Mouse (Mus musculus) right cerebral cortex, postnatal 4 days (tissue): ENCODE measurements at regions not wholly inside any gene's neighbourhood (a gene's known extent, or its start where the extent isn't known, plus 50 kb on each side); places are given as distances from the start of the nearest gene placed in this dataset.
A peak's percentile ranks its signal among the peaks of the same experiment; 100 is the strongest.

Experiments
- DNase-seq: peaks from one replicate; pipeline ENCODE4 v3.0.0-alpha.2; 2022

GRCm38 (mm10) chr15:87102211-87102610 is 441.9 kb upstream of the Fam19a5 start:
- no peak for DNase-seq

DNA sequence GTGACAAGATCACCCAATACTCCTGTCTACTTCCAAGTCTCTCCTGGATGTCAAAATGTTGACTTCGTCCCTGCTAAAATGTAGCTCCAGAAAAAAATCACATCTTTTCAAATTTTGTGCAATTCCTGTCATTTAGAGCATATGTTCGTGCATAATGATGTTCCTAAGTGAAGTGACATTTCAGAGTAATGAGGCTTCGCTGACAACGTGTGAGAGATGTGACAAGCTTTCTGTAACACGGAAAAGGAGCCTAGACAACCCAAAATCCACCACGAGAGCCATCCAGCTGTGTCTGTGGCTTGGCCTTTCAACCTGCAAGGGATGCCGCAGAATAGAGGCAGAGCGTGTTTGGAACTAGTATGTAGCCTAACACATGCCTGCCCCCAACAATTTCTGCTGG is 438.1 kb upstream of the Fam19a5 start:
- no peak for DNase-seq

DNA sequence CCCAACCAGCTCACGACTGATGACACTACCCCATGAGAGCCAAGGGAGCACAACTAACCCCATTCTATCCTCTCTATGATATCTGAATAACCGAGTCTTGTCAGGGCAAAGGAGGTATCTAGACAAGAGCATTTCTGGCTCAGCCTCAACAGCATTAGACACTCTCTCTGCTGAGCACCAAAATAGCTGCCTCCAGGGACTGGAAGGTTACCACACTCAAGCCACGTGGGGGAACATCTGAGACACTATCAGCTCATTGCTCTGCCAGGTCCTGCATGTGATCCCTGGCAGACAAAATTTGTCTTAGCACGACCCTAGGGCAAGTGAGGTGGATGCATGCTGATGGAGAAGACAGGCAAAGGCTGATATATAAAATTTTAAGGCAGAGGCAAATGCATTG is 436.4 kb upstream of the Fam19a5 start:
- DNase-seq = no peak

DNA sequence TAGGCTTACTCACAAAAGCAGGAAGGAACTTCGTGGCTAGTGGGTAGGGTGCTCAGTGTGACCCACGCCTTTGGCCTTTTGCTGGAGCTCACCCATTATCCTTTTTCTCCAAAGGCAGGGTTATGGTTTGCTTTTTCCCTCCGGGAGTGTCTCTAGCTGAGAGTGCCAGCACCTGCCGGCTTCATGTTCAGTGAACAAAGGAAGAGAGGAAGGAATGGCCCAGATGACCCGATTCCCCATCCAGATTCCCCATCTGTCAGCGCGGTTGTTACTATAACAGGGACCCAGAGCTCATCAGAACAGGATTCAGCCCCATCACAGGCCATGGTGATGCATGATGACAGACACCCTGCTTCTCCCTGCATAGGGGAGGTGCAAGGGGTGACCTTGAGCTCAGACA is 435.7 kb upstream of the Fam19a5 start:
- DNase-seq = no peak

DNA sequence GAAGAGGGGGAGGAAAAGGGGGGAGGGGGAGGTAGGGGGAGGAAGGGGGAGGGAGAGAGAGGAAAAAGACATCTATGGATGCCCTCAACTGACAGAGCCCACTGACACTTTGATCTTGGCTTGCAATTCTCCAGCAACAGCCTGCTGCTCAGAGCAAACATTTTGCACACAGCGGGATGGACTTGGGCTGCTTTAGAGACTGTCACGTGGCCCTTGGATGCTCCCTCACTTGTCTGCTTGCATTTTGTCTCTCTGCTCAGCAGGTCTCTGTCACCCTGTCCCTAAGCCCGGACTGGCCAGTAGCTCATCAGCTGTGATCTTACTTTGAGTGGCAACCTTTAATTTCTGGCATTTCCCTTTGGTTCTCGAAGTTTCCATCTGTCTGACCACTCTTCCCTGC is 421.4 kb upstream of the Fam19a5 start:
- DNase-seq = no peak

- no peak for DNase-seq
Measured at GRCm38 (mm10) chr15:87125427-87126148, 418.5 kb upstream of the Fam19a5 start.

DNA sequence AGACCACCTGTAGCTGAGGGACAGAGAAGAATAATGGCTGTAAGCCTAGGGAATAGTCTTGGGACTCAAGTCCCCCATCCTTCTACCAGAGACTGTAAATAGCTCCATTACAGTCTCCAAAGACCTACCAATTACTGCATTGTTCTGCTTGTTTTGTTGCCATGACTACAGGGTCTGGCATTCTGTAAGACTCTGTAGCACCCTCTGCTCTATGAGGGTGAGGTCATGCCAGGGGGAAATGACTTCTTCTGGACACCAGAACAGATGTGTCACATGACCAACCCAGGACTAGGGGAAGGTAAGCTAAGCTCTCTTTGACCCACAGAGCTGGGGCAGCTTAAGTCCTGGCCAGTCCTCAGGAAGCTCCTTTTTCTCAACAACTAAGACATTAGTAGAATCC is 405.2 kb upstream of the Fam19a5 start:
- no peak for DNase-seq

DNA sequence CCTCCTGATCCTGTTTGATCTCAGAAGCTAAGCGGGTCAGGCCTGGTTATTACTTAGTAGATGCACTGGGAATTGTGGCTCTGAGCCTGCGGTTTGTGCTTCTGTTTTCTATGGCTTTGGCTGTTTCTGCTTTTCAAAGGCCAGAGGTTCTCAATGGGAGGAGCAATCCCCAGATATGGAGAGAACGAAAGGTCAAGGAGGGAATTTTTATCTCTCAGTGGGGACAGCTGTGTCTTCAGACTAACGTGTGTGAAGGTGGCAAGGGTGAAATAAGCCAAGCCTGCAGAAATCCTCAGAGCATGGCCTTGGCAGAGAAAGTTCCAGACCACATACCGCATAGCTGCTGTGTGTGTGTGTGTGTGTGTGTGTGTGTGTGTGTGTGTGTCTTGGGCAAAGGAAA is 375.0 kb upstream of the Fam19a5 start:
- no peak for DNase-seq

DNA sequence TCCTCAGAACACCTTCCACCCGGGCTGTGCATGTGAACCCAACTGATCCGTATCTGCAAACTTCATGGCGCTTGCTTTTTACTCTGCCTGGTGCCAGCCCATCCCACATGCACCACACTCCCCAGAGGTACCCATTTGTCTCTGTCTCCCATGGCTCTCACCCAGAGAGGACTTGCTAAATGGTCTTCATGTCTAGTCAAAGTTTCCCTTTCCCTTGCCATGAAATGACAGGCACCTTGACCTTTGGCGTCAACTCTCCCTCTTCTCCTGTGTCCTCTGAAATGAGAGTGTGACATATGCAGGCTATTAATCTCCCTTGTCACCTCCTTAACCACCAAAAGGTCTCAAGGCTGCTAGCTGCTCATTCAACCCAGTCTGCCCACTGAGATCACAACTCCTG is 373.2 kb upstream of the Fam19a5 start:
- DNase-seq = no peak

- DNase-seq = no peak
Measured at GRCm38 (mm10) chr15:87173096-87173495, 371.0 kb upstream of the Fam19a5 start.

GRCm38 (mm10) chr15:87178646-87179045 is 365.5 kb upstream of the Fam19a5 start:
- DNase-seq = no peak

DNA sequence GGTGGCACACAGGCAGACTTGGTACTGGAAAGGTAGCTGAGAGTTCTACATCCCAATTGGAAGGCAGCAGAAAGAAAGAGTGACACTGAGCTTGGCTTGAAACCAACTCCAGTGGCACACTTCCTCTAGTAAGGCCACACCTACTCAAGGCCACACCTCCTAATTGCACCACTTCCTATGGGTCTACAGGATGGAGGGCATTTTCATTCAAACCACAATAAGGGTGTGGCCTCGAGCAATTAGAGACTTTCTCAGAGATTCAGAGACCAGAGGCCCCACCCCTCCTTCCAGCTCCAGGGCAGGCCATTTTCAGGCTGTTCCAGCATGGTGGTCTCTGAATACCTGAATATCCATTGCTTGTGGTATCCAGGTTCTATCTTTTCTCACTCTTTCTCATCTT is 363.3 kb upstream of the Fam19a5 start:
- no peak for DNase-seq

- DNase-seq = no peak
Measured at GRCm38 (mm10) chr15:87184248-87184647, 359.9 kb upstream of the Fam19a5 start.

DNA sequence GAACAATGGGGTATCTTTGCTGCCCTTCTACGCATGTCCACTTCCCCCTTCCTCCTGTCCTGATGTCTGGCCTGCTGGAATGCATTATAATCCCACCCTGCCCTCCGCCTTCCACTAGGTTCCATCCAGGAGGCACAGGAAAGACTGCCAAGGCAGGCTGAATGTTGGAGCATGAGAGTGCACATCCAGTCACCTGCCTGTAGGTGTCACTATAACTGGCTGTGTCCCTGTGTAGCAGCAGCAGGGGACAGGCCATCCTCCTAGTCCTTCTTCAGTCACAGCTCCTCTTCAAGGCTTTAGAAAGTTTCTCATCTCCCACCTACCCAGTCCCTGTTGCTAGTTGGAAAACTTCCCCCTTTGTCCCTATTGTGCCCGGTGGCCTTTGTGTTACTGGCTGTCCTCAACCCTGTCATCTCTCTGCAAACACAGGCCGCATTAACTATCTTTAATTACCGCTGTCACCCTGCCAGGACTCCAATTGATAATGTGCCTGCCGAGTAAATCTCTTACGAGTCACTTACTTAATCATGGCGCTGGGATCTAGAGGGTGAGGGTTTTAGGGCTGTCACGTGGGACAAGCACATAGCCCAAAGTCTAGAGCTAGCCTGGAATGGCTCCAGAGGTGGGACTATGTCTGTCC is 355.2 kb upstream of the Fam19a5 start:
- DNase-seq = no peak

GRCm38 (mm10) chr15:87191901-87192300 is 352.2 kb upstream of the Fam19a5 start:
- peak; percentile 25 for DNase-seq

- no peak for DNase-seq
Measured at GRCm38 (mm10) chr15:87196306-87196893, 347.7 kb upstream of the Fam19a5 start.

- DNase-seq = no peak
Measured at GRCm38 (mm10) chr15:87199641-87200040, 344.5 kb upstream of the Fam19a5 start.

DNA sequence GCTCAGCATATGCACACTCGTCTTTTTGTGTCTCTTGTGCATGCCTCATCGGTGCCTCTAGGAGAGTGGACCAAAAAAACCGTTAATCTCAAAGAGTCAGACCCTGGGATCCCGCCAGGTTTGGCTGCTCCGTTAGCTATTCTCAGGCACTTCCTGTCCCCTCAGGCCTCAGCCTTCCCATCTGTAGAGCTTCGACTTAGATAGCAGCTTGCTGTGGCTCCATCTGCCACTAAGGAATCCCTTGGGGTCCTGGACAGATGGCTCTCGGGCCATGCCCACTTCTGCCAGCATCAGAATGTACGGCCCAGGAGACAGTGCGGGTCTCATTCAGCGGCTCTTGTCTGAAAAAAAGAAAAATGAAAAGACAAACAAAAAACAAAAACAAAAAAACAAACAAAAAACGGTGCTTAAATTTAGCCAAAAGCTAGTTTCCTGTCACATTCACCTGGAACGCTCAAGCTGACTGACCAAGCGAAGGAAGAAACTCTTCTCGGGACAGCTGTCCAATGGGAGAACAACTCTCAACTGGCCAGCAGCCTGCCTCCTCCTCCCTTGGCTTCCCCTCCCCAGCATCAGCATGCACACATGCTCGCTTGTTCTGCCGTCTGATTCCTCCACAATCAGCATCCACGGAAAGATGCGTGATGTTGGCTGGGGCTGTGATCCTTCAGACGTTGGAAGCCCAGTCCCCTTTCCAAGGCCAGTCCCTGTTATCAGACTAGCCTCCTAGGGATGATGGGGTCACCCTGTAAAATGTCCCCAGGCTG is 343.6 kb upstream of the Fam19a5 start:
- peak; percentile 27 for DNase-seq

DNA sequence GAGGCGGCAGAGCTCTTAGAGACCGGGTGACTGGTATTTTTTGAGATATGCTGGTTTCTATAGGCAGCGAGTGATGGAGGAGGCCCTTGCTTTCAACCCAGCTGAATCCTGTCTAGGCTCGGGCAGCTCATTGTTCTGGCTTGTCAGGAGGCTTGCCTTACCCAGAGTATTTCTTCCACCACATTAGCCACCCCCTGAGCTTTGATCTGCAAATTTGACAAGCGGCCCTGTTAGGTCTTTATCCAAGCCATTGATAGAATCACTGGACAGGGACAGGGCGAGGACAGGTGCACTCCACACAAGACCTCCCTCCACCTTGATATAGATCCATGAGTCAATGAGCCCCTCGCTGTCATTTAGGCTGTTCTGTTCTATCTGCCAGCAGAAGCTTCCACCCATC is 343.0 kb upstream of the Fam19a5 start:
- DNase-seq = no peak

- DNase-seq = no peak
Measured at GRCm38 (mm10) chr15:87229951-87230350, 314.1 kb upstream of the Fam19a5 start.

- no peak for DNase-seq
Measured at GRCm38 (mm10) chr15:87236096-87236495, 308.0 kb upstream of the Fam19a5 start.

DNA sequence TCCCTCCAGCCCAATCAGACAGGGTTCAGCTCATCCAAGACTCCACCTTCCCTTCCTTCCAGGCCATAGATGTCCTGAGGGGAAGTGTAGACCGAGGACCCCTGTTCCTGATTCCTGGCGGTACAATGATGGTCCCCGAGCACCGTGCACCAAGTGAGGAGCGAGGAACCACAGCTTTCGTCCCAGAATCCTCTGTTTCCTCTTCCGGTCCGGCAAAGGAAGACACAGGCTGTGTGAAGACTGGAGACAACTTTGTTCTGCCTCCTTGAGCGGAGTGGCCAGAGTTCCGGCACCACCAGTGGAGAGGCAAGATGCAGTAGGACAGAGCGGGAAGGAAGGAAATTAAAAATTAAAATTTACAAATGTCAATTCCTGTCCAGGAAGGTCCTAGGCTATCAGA is 305.0 kb upstream of the Fam19a5 start:
- no peak for DNase-seq

DNA sequence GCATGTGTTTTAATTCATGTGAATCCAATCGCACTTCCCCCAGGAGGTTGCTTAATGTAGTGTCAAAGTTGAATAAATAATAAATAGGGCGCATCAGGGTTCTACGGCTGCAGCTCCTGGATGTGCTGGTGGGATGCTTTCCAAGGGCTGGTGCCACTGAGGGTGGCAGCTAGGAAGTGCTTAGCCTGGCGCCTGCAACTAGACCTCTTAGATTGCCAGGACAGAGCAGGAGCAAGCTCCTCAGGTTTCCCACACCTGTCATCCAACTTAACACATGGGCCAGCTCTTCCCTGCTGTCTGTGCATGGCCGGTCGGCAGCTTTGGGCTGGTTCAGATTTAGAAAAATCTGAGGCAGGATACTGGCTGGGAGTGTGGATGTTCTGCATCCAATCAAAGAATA is 282.6 kb upstream of the Fam19a5 start:
- no peak for DNase-seq

DNA sequence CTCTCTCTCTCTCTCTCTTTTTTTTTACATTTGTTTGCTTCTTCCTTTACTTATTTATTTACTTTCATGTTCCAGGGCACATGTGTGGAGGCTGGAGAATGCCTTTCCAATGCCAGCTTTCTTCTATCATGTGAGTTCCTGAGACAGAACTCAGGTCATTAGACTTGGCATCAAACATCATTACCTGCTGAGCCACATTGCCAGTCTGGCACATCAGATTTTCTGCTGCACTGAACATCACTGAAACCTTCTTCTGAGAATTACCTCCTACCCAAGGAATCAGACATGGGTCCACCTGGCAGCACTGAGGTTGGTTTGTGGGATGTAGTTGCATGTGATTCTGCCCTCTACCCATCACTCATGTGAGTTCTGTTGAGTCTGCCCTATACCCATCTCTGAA is 279.2 kb upstream of the Fam19a5 start:
- DNase-seq = no peak
